Mouse (Mus musculus) ovary, adult 18-20 months (tissue): Measurements from ENCODE around the gene Clk4.

Experiments used
- DNase-seq: peaks from one replicate; pipeline ENCODE4 v3.0.0; 2022; ENCODE audit warnings: low spot score, mixed read lengths

Clk4 gene

DNA sequence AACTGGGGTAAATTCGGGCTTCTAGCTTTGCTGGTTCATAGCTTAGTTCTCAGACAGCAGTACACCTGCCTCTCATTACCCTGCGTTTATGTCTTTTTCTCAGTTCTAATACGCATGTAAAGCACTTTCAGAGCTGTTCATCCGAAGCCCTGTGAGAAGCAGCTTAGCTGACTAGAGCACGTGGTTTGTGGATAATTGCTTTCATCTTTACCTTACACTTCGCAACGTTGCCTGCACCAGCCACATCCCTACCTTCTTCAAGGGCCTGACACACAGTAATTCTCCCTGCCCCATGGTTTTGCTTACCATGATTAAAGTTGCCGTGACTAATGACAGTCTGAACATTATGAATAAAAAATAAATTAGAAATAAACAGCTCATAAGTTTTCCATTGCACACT, 50.3 kb downstream of the Clk4 start:
- DNase-seq: no peak

GRCm38 (mm10) chr11:51315991-51316810, 54.7 kb downstream of the Clk4 start:
- no peak for DNase-seq

DNA sequence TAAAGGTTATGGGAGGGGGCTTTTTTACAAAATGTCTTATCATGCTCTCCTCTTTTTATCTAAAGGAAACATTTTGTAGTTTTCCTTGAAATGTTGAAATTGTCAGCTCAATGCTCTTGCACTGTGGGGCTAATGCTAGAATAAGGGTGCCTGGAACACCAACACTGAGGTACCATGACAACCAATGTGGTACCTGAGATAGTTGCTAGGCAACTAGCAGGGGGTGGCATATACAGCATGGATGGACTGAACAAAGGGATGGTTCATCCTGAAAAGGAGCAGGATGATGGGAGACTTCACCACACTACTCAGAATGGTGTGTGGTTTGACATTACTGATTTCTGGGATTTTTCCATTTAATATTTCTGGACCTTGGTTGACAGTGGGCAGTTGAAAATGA, 59.1 kb downstream of the Clk4 start:
- no peak for DNase-seq

DNA sequence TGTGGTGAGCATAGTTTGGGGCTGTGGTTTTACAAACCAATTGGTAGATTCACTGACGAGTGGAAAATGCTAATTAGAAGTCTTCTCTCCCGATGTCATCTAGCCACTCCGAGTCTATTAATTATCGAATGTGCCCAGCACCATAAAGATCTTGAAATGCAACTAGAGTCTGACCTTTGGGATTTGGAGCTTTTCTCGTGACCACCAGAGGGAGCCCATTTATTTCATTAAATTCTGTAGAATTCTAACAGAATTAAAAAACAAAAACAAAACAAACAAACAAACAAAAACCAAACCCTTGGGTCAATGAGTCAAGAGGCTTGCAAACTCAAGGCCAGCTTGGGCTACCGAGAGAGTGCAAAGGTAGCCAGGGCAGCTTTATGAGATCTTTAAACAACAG, 65.4 kb downstream of the Clk4 start:
- no peak for DNase-seq

GRCm38 (mm10) chr11:51328387-51328942, 66.9 kb downstream of the Clk4 start:
- no peak for DNase-seq

GRCm38 (mm10) chr11:51329837-51330714, 68.5 kb downstream of the Clk4 start:
- no peak for DNase-seq
